Mouse (Mus musculus) MEL (cell line): ENCODE measurements around the gene Ryr3.

Source experiments
- CTCF ChIP-seq, 3 experiments: IDR thresholded peaks in 2 of 3; conservative IDR thresholded peaks in 1 of 3; 2 replicates each; pipeline ENCODE4 v1.5.1; 2011 to 2012; ENCODE audit warnings: low read length in 3 of 3, low read depth in 2 of 3, mild to moderate bottlenecking in 2 of 3, improper control_type of control experiment in 1 of 3, inconsistent platforms in 1 of 3, mixed read lengths in 1 of 3, moderate library complexity in 1 of 3; ENCODE audit not compliant: control insufficient read depth in 1 of 3, insufficient read depth in 1 of 3, poor library complexity in 1 of 3, severe bottlenecking in 1 of 3
- E2F4 ChIP-seq: IDR thresholded peaks from 2 replicates; pipeline ENCODE4 v1.6.1; 2011; ENCODE audit warnings: low read depth, low read length, improper control_type of control experiment, borderline replicate concordance
- JUND ChIP-seq: IDR thresholded peaks from 2 replicates; pipeline ENCODE4 v1.6.1; 2011; ENCODE audit warnings: low read depth, mild to moderate bottlenecking, improper control_type of control experiment, low read length
- KAT2A ChIP-seq: conservative IDR thresholded peaks from 2 replicates; pipeline ENCODE4 v1.6.1; 2012; ENCODE audit warnings: low read depth, low read length, improper control_type of control experiment, inconsistent platforms
- NRF1 ChIP-seq: IDR thresholded peaks from 2 replicates; pipeline ENCODE4 v1.6.1; 2014; ENCODE audit warnings: low read depth, mild to moderate bottlenecking, inconsistent platforms, low read length, improper control_type of control experiment, moderate library complexity; ENCODE audit not compliant: poor library complexity, insufficient read depth, severe bottlenecking
- SMC3 ChIP-seq: IDR thresholded peaks from 2 replicates; pipeline ENCODE4 v1.6.1; 2011; ENCODE audit warnings: low read depth, low read length, improper control_type of control experiment
- ZKSCAN1 ChIP-seq: IDR thresholded peaks from 2 replicates; pipeline ENCODE4 v1.6.1; 2012; ENCODE audit warnings: low read depth, mild to moderate bottlenecking, inconsistent platforms, low read length, improper control_type of control experiment, moderate library complexity
- ZMIZ1 ChIP-seq: IDR thresholded peaks from 2 replicates; pipeline ENCODE4 v1.6.1; 2012; ENCODE audit warnings: low read depth, mild to moderate bottlenecking, inconsistent platforms, low read length, improper control_type of control experiment, moderate library complexity

DNA sequence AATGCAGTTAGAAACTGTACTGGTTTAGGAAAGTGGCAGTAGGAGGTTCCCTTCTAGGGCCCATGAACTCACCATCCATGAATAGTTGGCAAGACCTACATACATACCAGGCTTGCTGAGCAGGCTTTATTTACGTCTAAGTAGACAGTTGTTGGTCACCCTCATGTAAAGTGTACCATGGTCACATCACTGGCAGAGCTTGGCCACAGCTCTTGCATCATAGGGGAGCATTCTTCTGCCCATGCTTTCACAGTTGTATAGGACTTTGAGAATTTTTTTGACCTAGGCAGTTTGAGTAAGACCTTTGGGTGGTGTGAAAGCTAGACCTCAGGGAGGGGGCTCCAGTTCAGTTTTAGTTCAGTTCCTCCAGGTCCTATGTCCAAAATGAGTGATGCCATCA, 619.8 kb downstream of the Ryr3 start:
- TF ChIP-seq SMC3 (no peak), E2F4 (no peak), ZKSCAN1 (no peak), CTCF (IDR thresholded peaks at IDR 0.05 in 2 of 3, conservative IDR thresholded peaks at IDR 0.05 in 1 of 3; ENCODE audit: control insufficient read depth in 1 of 3, insufficient read depth in 1 of 3, low read depth in 2 of 3, low read length in 3 of 3, poor library complexity in 1 of 3, severe bottlenecking in 1 of 3) (no peak), ZMIZ1 (no peak), JUND (no peak), NRF1 (no peak), KAT2A (no peak)
